Mouse (Mus musculus): ENCODE results near the gene Man2a2.

GRCm38 (mm10) chr7:80387033-80387632, 16.0 kb upstream of the Man2a2 start:
- TF ChIP-seq CTCF (IDR thresholded peaks at IDR 0.05; ENCODE audit: borderline replicate concordance, insufficient read depth, low read depth, low read length) (no peak), POLR2A (IDR thresholded peaks at IDR 0.05; ENCODE audit: borderline replicate concordance, insufficient read depth, low read length) (no peak)

Data from cerebellum, adult 2 months (tissue).